Mouse (Mus musculus) MN1 (cell line): ENCODE measurements around the gene Gucy2d.

Experiments
- DNase-seq: peaks from one replicate; pipeline ENCODE4 v3.0.0-alpha.2; 2016; ENCODE audit warnings: low spot score

Gene Gucy2d

DNA sequence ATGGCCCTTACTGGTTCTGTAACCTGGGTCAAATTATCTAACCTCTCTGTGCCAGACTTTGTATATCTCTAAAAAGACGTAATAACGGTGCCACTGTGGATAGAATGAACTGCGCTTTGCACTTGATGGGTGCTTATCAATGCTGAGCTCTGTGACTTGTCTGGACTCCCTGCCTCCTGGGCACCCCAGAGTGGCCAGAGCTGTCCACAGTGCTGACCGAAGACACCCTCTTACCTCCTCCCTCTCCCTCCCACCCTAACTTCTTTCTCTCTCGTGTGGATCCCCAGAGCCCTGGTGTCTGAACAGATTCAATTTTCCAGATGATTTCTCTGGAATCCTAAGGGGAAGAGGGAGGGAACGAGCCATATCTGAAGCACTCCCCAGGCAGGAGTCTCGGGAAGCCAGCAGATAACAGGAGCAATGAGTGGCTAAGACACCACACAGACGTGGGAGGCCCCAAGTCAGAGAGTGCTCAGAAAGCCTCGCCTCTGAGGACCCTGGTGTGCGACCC, at the start of gene Gucy2d:
Gene Gucy2d, plus strand, starts transcription at position 461 of the 511 bp plus-strand sequence.
- no peak for DNase-seq

DNA sequence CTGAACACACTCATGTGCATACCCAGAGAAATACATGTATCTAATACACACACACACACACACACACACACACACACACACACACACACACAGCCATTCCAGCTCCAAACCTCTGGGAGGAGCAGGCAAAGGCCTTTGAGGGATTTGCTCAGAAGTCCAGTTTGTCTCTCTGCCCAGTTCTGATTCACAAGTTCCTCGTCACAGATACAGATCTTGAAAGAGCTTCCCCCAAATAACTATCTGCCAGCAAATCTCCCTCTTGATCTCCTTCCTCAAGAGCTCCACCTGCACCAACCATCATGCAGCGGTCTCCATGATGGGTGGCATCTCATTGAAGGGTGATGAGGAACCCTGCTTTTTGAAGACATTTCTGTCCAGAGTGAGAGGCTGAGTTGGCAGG, 49.7 kb upstream of the Gucy2d start:
- DNase-seq, result no peak

DNA sequence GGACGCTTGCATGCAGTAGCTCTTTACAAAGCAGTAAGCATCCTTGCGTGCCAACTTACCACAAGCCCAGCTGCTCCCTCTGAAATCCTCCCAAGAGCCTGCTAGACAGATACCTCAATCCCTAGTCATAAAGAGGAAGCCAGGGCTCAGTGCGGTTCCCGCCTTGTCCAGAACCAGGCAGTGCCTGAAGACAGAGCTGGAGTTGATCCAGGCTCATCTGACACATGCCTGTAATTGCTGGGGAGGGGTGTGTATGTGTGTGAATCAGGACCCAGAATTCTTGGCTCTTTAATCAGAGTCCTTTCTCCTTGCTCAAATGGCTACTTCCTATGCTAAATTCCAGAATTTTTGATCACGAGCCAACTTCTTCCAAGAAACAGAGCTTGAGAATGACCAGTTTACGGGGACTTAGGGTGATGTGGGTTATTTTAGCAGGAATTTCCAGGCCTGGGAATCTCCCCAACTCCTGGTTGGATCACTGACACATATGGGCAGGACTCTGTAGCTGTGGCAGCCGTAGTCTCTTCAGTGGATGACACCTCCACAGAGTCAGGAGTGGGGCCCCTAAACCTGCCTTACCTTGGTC, 48.8 kb upstream of the Gucy2d start:
- peak; percentile 76 for DNase-seq

DNA sequence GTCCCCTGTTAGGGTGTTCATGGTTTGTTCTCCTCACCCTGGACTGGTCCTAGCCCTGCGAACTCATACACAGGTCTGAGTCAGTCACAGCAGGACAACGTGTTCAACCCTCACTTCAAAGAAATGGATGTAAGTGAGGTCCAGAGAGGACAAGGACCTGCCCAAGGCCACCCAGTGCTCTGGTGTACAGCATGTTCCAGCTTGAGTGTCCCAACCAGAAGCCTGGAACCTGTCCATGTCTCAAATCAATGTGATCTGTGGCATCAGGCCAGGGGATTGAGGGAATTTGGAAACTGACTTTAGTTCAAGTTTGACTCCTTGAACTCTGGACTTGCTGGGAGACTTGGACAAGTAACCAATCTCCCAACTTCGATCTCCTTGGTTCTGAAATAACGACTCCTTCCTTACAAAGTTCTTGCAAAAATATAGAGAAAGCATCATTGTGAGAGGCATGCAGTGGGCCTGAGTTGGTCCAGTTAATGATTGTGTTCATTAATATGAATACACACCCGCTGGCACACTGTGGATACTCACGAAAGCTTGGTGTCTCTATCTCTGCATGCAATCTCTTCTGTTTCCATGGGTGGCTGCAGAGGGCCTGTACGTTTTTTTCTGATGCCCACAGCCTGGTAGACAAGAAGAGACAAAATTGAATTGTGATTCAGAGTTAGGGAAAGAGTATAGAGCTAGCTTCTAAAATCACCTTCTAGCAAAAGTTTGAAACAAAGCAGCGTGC, 47.6 kb upstream of the Gucy2d start:
- DNase-seq, result no peak

DNA sequence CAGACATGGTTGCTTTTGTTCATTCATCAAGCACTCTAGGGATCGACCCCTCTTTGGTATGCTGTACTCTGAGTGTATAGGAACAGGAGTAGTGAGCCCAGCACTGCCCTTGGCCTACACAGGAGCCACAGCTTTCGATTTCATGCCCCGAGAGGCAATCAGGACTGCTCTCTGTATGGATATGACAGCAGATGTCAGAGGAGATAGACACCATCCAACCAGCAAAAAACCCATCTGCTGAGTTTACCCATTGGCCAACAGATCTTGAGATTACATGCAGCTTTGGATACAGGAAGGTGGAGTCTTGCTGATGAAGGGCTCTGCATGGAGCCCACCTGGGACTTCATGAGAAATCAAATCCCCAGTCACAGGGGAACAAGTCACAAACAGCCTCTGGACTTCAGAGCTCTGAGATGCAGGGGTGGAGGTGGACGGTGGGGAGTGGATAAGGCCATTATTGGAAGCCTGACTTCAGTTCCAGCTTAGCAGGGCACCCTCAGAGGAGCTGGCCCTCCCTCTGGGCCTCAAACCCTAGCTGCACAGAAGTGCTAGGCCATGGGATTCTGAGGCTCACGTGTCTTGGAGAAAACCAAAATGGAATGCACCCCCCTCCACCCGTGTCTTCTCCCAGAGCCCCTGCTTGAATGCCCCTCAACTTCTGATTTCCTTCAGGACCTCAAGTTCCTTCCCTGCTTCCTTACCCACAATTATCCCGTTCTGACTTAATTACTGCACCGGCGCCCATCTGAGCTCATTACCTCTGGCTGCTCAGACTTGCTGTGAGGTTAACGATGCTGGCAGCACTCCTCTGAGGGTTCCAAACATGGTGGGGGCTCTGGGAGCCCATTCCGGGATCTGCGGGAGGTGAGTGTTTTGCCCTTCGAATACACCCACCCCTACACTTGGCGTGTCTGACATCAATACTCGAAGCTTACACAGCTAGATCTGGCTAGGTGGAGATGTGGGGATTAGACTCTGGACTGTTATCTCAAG, 37.3 kb upstream of the Gucy2d start:
- no peak for DNase-seq

DNA sequence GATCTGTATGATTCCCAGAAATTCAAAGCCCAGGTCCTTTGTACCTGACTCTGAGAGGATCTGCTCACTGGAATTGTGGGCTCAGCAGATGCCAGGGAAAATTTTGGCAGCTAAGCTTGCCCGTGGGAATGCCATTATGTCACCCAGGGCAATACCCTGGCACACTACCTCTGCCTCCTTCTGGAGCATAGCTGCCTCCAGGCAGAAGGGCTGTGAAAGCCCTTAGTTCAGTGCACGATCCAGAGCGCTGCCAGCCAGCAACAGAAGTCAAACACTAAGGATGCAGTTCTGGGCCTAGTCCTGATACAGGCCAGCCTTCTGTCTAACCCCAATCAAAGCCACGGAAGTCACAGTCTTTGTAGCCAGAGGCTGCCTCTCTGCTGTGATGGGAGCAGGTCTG, 36.2 kb upstream of the Gucy2d start:
- no peak for DNase-seq

DNA sequence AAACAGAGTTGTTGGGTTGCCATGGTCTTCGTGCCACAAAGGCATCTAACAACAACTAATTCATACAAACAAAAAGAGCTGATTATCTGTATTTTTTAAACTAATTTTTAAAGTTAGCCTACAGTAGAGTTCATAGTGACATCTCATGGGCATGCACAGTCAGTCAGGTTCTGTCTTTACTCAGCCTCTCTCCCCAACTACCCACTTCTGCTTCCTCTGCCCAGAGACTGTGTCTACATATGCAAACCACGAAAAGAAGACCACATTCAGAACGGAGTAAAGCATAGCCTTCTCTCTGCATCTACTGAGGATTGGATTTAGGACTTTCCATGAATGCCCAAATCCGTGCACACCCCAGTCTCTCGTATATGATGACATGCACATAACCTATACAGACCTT, 32.6 kb upstream of the Gucy2d start:
- DNase-seq, result no peak

DNA sequence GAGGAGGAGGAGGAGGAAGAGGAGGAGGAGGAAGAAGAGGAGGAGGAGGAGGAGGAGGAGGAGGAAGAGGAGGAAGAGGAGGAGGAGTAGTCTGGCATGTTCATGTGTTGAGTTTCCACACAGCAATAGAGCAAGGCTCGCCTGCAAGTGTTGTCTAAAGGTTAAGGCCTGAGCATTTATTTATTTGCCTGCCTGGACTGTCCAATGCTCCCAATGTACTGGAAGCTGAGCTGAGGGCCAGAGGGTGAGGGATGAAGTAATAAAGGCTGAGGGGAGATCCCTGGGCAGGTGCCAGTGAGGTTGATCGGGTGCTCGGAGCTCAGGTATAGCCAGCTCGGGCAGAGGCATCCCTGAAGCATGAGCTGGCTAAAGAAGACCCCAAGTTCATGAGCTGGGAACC, 27.1 kb upstream of the Gucy2d start:
- no peak for DNase-seq

DNA sequence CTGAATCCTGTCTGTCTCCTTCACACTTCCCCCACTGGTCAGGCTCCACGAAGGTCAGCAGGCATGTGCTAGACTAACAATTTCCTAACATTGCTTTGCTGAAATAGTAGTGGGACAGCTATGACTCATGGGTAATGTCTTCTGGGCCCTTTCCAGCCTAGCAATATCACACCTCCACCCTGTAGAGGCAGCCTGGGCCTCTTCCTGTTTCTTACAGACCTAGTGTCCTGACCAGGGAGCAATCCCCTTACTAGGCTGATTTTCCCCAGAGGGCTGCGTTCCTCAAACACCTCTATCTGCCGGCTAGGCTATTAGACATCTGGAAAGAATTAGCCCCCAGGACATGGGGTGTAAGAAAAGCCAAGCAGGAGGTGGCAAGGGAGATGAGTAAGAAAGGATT, 24.7 kb upstream of the Gucy2d start:
- DNase-seq, result no peak

DNA sequence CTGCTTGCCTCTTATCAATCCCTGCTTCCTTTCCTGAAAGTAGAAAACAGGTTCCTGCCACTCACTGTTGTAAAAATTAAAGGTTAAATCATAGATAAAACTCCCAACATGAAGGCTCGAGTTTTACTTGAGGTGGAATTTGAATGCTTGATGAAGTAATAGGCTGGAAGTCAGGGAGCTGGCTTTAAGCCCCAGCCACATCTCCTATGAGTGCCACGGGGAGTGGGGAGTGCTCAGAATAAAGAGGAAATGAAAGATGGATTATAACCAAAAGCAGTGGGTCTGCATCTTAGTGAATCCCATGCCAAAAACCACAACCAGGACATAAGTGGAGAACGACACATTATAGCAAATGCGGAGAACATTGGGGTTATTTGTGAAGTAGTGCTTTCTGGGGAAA, 24.2 kb upstream of the Gucy2d start:
- DNase-seq, result no peak

DNA sequence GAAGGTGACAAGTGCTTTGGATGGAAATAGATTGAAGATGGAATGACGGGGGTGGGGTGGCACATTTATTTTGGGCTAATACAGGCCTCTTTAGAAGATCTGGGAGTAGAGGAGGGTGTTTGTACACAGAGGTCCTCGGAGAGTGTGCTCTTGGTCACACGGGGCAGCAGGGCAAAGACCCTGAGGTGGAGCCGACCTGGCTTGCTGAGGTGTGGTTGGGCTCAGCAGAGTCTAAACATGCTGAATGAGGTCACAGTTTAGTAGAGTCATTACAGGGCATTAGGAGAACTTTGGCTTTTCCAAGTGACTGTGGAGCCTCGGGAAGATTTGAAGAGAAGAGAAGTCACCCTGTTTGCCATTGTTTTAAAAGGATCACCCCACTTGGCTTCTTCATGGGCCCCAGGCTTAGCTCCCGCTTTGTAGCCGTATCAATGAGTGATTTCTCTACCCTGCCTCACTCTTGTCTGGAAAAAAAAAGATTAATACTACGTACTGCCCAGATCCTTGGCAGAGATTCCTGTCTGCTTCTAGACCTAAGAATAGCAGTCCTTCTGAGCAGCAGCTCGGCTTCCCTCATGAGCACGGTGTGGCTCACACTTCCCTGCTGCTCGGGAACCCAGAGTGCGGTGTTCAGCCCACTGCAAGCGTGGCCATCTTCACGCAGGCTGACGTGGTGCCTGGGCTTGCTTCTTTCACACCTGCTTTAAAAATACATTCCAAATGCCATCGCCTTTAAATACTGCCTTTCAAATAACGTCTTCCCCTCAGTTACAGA, 22.0 kb upstream of the Gucy2d start:
- no peak for DNase-seq

DNA sequence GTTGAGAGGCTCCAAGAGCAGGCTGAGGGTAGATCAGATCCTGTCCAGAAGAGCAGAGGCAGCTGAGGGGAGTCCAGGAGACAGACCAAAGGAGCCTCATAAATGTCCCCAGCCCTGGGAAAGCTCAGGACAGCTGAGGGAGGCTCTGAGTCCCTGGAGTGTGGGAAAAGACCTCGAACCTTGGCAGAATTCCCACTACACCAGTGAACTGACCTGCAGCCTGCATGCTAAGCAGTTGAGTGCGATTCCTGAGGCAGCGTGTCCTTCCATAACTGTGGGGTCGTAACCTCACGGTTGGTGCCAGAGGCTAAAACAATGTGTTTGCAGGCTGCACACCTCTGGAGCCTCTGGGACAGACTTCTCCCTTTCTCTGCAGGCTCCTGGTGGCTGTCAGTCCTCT, 20.9 kb upstream of the Gucy2d start:
- DNase-seq, result no peak

DNA sequence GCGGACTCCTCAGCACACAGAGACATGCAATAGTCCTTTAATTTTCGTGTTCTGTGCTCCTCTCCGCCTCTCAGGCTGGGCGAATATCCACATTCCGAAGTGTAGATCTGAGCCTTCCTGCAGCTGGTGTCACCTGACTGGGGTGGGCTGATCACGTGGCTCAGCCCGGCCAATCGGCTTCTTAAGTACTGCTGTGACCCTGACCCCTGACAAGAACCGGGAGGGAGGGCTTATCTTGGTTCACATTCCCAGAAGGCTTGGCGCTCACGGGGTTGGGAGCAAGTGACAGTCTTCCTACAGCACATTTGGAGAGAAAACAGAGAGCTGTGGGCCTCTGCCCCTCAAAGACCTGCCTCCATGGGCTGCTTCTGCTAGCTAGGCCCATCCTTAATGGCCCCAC, 16.7 kb upstream of the Gucy2d start:
- no peak for DNase-seq

DNA sequence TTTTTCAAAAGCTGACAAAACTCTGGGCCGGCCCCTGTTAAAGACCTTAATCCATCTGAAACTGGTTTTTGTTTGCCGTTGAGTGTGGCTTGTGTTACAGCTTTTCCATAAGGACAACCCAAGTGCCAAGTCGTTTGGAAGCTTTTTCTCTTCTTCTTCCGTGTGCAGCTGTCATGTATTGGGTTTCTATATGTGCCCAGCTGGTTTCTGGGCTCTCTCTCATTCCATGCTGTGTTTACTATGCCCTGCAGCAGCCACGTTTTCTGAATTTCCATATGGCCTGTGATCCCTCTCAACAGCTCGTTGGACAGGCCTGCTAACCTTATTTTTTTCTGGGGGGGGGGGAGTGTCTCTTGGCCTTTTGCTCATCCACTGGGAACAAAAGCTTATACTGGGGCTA, 15.8 kb upstream of the Gucy2d start:
- no peak for DNase-seq

DNA sequence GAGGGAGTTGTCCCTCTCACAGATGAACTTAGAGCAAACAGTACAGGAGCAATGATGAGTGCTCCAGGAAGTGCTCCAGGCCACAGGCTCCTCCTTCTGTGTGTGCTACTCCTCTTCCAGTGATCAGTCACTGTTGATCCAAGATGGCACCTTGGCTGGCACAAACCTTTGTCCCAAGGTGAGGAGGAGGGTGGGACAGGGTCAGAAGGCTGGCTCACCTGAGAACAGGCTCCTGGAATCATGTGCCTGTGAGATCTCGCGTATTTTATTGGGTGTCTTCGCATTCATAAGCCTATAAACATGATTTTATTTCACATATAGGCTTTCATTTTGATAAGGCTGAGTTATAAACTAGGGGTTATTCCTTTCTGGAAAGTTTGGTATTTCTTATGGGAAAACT, 14.7 kb upstream of the Gucy2d start:
- no peak for DNase-seq

DNA sequence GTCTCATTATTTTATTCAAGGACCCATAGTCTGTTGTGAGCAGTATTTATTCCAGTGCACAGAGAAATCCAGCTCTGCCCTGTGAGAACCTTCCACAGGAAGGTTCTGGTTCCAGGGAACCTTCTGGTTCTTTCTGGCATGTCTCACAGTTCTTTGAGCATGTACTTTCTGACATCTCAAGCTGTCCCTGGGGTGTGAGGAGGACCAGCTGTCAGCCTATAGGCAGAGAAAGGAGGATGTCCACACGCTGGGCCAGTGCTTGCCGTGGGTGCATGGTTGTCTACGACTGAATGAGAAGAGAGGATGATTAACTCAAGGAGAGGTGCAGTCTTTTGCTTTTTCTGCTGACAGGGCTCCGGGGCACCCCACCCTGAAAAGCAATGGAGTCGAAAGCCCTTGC, 13.6 kb upstream of the Gucy2d start:
- no peak for DNase-seq

DNA sequence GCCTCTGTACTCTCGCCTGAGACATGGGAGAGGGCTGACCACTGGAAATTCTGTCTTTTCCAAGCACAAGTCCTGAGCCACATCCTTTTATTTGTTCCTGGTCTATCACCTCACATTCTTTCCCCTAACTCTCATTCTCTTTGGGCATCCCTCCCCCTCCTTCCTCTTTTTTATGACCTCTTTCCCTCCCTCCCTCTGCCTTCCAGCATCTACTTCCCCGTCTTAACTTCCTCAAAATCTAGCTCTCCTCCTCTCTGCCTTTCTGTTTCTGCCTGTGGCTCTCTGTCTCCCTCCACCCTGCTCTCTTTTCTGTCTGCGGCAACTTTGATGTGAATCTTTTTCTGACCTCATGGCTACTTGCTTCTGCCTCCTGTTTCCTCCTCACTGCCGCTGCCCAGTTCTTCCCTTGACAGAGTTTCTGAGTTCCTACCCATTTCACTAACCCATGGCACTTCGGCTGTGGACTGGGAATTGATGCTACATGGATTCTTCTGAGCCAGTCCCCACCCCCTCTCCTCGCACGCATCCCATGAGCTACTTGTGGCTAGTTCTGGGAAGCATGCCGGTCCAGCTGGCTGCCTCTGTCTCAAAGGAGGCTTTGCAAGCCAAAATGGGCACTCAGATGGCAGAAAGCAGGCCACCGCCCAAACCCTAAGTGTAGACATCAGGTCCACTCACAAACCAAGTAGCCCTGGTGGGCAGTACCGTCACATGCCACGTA, 12.9 kb upstream of the Gucy2d start:
- no peak for DNase-seq

DNA sequence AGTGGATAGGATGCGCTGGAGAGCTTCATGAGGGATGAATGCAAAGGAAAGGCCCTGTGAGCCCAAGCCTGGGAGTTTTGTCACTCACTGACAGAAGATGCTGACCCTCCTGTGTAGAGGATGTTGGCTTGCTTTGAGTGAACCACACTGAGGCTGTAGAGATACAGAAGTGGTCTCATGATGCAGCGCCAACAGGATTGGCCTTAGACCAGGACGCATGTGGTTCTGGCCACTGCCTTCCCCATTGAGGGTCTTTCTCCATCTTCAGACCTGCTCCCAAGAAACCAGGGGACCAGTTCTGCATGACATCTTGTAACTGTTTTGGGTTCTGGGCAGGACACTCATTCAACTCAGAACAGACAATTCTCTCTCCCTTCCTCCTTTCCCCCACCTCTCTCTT, 10.6 kb upstream of the Gucy2d start:
- no peak for DNase-seq

DNA sequence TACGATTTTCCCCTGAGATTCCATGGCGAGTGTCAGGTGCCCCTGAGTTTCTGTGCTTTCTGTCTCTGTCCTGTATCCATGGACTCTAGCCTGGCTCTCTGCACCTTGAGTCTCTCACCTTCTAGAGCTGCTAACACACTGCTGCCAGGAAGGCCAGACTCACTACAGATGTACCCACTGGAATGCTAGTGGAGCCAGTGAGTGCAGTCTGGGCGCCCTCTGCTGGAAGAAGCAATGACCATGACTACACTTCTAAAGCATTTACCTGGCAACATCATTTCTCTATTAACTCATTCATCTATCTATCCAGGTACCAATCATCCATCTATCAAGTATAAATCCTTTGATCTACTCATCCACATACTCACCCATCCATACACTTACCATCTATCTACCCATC, 9.4 kb upstream of the Gucy2d start:
- DNase-seq, result peak; percentile 68

DNA sequence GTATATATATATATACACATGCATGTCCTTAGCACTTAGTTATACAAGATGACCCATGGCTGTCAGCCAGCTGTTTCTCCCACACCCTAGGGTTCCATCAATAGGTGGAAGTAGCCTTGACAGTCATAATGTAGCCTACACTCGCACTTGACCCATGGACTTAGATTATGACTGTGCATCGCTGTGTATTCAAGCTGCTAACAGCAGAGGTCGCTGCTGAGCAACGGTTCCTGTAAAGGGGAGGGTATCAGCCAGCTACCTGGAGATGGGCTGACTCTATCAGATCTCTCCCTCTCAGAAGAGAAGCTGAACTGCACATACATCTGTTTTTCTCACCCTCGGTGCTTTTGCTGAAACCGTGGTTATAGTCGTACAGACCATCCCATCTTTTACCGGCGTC, 2.6 kb upstream of the Gucy2d start:
- DNase-seq, result peak; percentile 31

DNA sequence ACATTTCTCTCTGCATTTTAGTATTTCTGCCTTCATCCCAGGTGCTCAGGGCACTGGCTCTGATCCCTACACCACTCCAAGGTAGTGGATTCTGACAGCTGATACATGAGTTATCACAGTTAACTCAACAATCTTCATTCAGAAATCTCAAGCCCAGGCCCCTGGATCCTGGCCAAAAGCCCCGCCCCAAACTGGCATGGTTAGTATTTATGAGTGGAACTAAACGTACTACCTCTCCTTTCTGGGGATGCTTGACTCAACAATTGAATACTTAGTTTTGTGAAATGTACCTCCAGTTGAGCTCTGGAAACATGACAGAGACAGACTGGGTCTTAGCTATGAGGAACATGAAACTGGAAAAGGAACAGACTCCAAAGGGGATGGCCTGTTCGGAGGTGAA, 6.7 kb downstream of the Gucy2d start:
- no peak for DNase-seq
